Mouse (Mus musculus) CD4-positive, CD25-positive, alpha-beta regulatory T cell (primary cell): ENCODE measurements around the gene Eif1ad. TPM values are rescaled to one million over a fixed set of nuclear protein-coding genes. Genes with fewer than 3 reads are reported as not detected.

ENCODE experiments used
- polyA plus RNA-seq: library from polyadenylated mRNA; unstranded; fragments of 100-300 nt; shearing (Covaris generic); gene quantifications from one replicate; pipeline ENCODE4 v1.2.1, GENCODE M21; 2017

The Eif1ad gene
- 63.2 TPM for polyA plus RNA-seq

GRCm38 (mm10) chr19:5366175-5367052 lies at the start of gene Eif1ad:
Gene Eif1ad, plus strand, starts transcription at chr19:5366741.

GRCm38 (mm10) chr19:5335441-5335840 lies 31.1 kb upstream of the Eif1ad start, which contains the start of gene Catsper1:
Gene Catsper1, plus strand, starts transcription at chr19:5335741.

DNA sequence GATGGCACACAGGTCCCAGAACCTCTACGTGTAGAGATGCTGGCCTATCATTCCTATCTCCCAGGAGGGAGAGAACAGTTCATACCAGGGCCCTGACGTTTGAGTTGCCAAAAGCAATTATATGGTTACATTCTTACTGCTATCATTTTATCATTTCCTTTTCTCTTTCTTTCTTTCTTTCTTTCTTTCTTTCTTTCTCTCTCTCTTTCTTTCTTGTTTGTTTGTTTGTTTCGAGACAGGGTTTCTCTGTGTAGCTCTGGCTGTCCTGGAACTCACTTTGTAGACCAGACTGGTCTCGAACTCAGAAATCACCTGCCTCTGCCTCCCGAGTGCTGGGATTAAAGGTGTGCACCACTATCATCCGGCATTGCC lies 17.1 kb upstream of the Eif1ad start, which contains the start of gene Cst6:
Gene Cst6 (minus strand): TSS at position 73 of the 372 bp plus-strand sequence.

GRCm38 (mm10) chr19:5367053-5367359 lies 465 bp downstream of the Eif1ad start, which contains the start of gene Banf1:
Gene Banf1, minus strand, starts transcription at chr19:5367168.

DNA sequence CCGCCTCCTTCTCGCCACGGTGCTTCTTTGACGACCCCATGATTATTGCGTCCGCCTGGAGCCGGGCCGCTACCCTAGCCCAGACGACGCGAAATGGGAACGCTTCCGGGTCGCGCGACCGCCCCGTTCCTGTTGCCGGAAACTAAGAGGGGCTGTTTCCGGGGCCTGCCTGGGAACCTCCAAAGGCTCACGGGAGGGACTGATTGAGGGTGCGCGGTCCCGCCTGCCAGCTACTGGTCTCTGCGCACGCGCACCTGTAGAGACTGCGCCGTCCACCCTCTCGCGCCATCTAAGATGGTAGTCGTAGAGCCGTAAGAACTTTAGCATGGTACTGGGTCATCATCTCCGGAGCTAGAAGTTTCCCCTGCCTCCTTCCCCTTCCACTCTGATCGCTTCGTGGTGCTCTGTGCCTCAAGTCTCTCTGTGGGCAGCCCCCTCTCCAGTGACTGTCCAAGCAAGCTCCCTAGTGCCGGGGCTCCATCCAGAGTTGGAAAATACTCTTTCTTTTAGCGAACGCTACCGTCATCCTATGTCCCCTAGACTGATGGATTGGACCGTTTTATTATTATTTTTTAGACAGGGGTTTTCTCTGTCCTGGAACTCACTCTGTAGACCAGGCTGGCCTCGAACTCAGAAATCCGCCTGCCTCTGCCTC lies 22.2 kb downstream of the Eif1ad start, which contains the start of gene Sart1:
Gene Sart1 (minus strand): TSS at position 116 of the 655 bp plus-strand sequence.

GRCm38 (mm10) chr19:5402293-5402692 lies 35.8 kb downstream of the Eif1ad start, which contains the start of gene Tsga10ip:
Gene Tsga10ip, minus strand, starts transcription at chr19:5402526.

Other genes starting within 250 kb of the Eif1ad start
- gene Klc2, start 248.2 kb upstream of the Eif1ad start, polyA plus RNA-seq = 5.5 TPM
- gene Pacs1, start 93.6 kb upstream of the Eif1ad start, polyA plus RNA-seq = 134 TPM
- gene Sf3b2, start 71.3 kb upstream of the Eif1ad start, polyA plus RNA-seq = 354 TPM
- 0.20 TPM for gene Gal3st3, start 68.4 kb upstream of the Eif1ad start, polyA plus RNA-seq
- gene Catsper1, start 31.0 kb upstream of the Eif1ad start, polyA plus RNA-seq = not detected
- gene Cst6, start 17.2 kb upstream of the Eif1ad start, polyA plus RNA-seq = 0.91 TPM
- 304 TPM for gene Banf1, start 427 bp downstream of the Eif1ad start, polyA plus RNA-seq
- 213 TPM for gene Sart1, start 22.0 kb downstream of the Eif1ad start, polyA plus RNA-seq
- 0.85 TPM for gene Tsga10ip, start 35.8 kb downstream of the Eif1ad start, polyA plus RNA-seq
- 225 TPM for gene Drap1, start 58.2 kb downstream of the Eif1ad start, polyA plus RNA-seq
- 42.6 TPM for gene AI837181, start 58.4 kb downstream of the Eif1ad start, polyA plus RNA-seq
- gene Fosl1, start 80.8 kb downstream of the Eif1ad start, polyA plus RNA-seq = not detected
- 12.2 TPM for gene Ccdc85b, start 91.2 kb downstream of the Eif1ad start, polyA plus RNA-seq
- 166 TPM for gene Fibp, start 93.9 kb downstream of the Eif1ad start, polyA plus RNA-seq
- 225 TPM for gene Ctsw, start 101.8 kb downstream of the Eif1ad start, polyA plus RNA-seq
- gene Efemp2, start 107.2 kb downstream of the Eif1ad start, polyA plus RNA-seq = 1.9 TPM
- 81.5 TPM for gene Mus81, start 121.7 kb downstream of the Eif1ad start, polyA plus RNA-seq
- 3,756 TPM for gene Cfl1, start 123.7 kb downstream of the Eif1ad start, polyA plus RNA-seq
- not detected for gene 1700020D05Rik, start 137.0 kb downstream of the Eif1ad start, polyA plus RNA-seq
- 17.4 TPM for gene Snx32, start 143.8 kb downstream of the Eif1ad start, polyA plus RNA-seq
- not detected for gene Ovol1, start 193.9 kb downstream of the Eif1ad start, polyA plus RNA-seq
- 18.3 TPM for gene Ap5b1, start 201.3 kb downstream of the Eif1ad start, polyA plus RNA-seq
- gene Rnaseh2c, start 235.1 kb downstream of the Eif1ad start, polyA plus RNA-seq = 127 TPM
- gene Kat5, start 243.5 kb downstream of the Eif1ad start, polyA plus RNA-seq = 56.1 TPM